In genomic region chr12:84996501-84997398, GRCm38 (mm10) we compare ENCODE assay signal across 8 mouse cellular contexts. TPM values are rescaled to one million over a fixed set of nuclear protein-coding genes. Genes with fewer than 3 reads are reported as not detected.
DNase-seq lines count a peak whose midpoint lies in the region; ATAC-seq lines count a peak whose summit lies in the region.

No protein-coding gene starts in this region.

- H3K36me3 ChIP-seq in forebrain, embryonic 16.5 days (ENCODE audit: control insufficient read depth, insufficient read depth) = no peaks in the 10 kb centered on the region
- no peaks in the 10 kb centered on the region; the same call in 1 of the 2 replicates for H3K36me3 ChIP-seq in liver, embryonic 11.5 days (ENCODE audit: control insufficient read depth, insufficient read depth, low read length)

- no peaks in the 10 kb centered on the region for H3K9me3 ChIP-seq in forebrain, embryonic 16.5 days (ENCODE audit: control insufficient read depth, low read length)
- H3K9me3 ChIP-seq in liver, embryonic 11.5 days (ENCODE audit: control insufficient read depth, low read length) = no peaks in the 10 kb centered on the region

- WGBS in forebrain, embryonic 16.5 days = under 1% methylated on average over 44 of the region's 44 CpGs
- 2% methylated on average over 44 of the region's 44 CpGs for WGBS in liver, embryonic 11.5 days

- peaks cover 27% of the 10 kb centered on the region for H3K4me1 ChIP-seq in forebrain, embryonic 16.5 days (replicated peaks; ENCODE audit: control insufficient read depth, insufficient read depth, low read length)
- peaks cover 19% of the 10 kb centered on the region for H3K4me1 ChIP-seq in liver, embryonic 11.5 days (replicated peaks; ENCODE audit: control insufficient read depth, insufficient read depth, low read length)

- H3K9ac ChIP-seq in forebrain, embryonic 16.5 days (replicated peaks; ENCODE audit: low read depth, low read length) = peak overlapping the region; percentile 98
- H3K9ac ChIP-seq in liver, embryonic 11.5 days (ENCODE audit: low read depth, low read length) = peak overlapping the region; percentile 92

- ATAC-seq in forebrain, embryonic 16.5 days = peak; percentile 53
- ATAC-seq in liver, embryonic 11.5 days (replicated peaks; ENCODE audit: low FRiP score) = peak; percentile 58

- H3K4me2 ChIP-seq in forebrain, embryonic 16.5 days (ENCODE audit: low read length) = peak overlapping the region; percentile 97
- peak overlapping the region; percentile 97 for H3K4me2 ChIP-seq in liver, embryonic 11.5 days

- H3K27ac ChIP-seq in forebrain, embryonic 16.5 days (ENCODE audit: low read length) = peak overlapping the region; percentile 93
- peak overlapping the region; percentile 78 for H3K27ac ChIP-seq in liver, embryonic 11.5 days (ENCODE audit: low read depth, low read length)

- H3K27me3 ChIP-seq in forebrain, embryonic 16.5 days (replicated peaks; ENCODE audit: control insufficient read depth, insufficient read depth, low read length) = no peaks in the 10 kb centered on the region
- H3K27me3 ChIP-seq in liver, embryonic 11.5 days (replicated peaks; ENCODE audit: control insufficient read depth, insufficient read depth, low read length) = no peaks in the 10 kb centered on the region

- peak; percentile 47 to 59 for DNase-seq in thymus, adult 18-20 months
- no peak for DNase-seq in thymus, postnatal 25 days
- DNase-seq in cerebellum, adult 11-12 months = peak; percentile 69
- DNase-seq in kidney, postnatal 10 days = peak; percentile 74
- DNase-seq in liver, embryonic 11.5 days (ENCODE audit: low spot score) = no peak
- peak; percentile 42 for DNase-seq in neural tube, embryonic 10.5 days (ENCODE audit: extremely low spot score, low spot score)
- DNase-seq in thymus, postnatal 0 days (ENCODE audit: low spot score) = peak; percentile 8

- peak overlapping the region; percentile 98 for H3K4me3 ChIP-seq in forebrain, embryonic 16.5 days (replicated peaks; ENCODE audit: low read length)
- peak overlapping the region; percentile 94 for H3K4me3 ChIP-seq in liver, embryonic 11.5 days (ENCODE audit: low read depth, low read length)

RNA-seq across cellular contexts. Expression of gene Ylpm1, which starts 0.6 kb away (rescaled TPM):
- 43.6 and 43.8 TPM in 2 replicates for polyA plus RNA-seq in forebrain, embryonic 16.5 days (2015; fragmentation: Nextera tagmentation; extraction: Ambion mirVana)
- polyA plus RNA-seq in liver, embryonic 11.5 days (2014; fragmentation: Nextera tagmentation; extraction: Ambion mirVana) = 25.5 and 30.7 TPM in 2 replicates
- polyA plus RNA-seq in thymus, postnatal 0 days (2015; fragmentation: Nextera tagmentation; extraction: Ambion mirVana) = 20.1 and 23.5 TPM in 2 replicates

RNA-seq across cellular contexts. Expression of gene Arel1, which starts 26.1 kb away (rescaled TPM):
- 39.3 and 43.5 TPM in 2 replicates for polyA plus RNA-seq in forebrain, embryonic 16.5 days (2015; fragmentation: Nextera tagmentation; extraction: Ambion mirVana)
- 19.6 and 22.9 TPM in 2 replicates for polyA plus RNA-seq in liver, embryonic 11.5 days (2014; fragmentation: Nextera tagmentation; extraction: Ambion mirVana)
- 11.9 and 13.0 TPM in 2 replicates for polyA plus RNA-seq in thymus, postnatal 0 days (2015; fragmentation: Nextera tagmentation; extraction: Ambion mirVana)

RNA-seq across cellular contexts. Expression of gene Fcf1, which starts 26.1 kb away (rescaled TPM):
- 108 and 118 TPM in 2 replicates for polyA plus RNA-seq in forebrain, embryonic 16.5 days (2015; fragmentation: Nextera tagmentation; extraction: Ambion mirVana)
- polyA plus RNA-seq in liver, embryonic 11.5 days (2014; fragmentation: Nextera tagmentation; extraction: Ambion mirVana) = 205 and 215 TPM in 2 replicates
- 209 and 211 TPM in 2 replicates for polyA plus RNA-seq in thymus, postnatal 0 days (2015; fragmentation: Nextera tagmentation; extraction: Ambion mirVana)

Comparison
In these comparisons a context has a peak if more than half of its experiments do, and no peak if none do; other contexts are left out.
1. DNase-seq: peak in thymus, adult 18-20 months (2 of 2), cerebellum, adult 11-12 months (single experiment), kidney, postnatal 10 days (single experiment), neural tube, embryonic 10.5 days (single experiment) and thymus, postnatal 0 days (single experiment); none in thymus, postnatal 25 days (single experiment) and liver, embryonic 11.5 days (single experiment).